Mouse (Mus musculus): ENCODE results near the gene Ap3s2.

The Ap3s2 gene

DNA sequence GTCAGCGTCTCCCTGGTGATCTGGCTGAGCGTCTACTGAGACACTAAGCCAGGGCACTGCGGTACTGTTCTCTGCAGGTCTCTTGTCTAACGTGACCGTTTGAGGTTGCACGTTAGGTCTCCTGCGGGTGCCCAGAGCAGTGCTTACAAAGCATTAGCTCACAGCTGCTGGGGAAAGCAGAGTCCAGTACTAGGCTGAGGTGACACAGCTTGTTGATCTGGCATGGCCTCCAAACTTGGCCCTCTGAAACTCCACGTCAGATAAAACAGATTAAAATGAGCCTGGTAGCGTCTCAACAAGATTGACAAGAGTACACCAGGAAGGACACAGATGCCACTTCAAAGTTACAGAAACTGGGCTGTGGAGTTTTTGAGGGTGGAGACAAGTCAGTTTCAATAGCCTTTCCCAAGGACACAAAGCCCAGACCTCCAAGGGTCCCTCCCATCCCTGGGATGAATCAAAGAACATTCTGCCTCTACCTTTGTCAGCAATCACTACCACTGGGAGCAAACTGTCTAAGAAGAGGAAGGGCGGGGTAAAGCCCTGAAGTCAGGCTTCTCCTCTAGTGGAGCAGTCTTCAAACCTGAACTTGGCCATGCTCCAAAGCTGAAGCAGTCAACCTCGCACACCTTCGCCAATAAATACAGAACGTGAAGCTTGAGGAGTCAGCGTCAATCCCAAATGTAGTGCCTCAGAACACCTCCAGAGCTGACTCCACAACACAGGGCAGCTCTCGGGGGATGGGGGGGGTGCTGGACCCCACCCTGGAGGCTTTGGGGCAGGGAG is 29.8 kb downstream of the Ap3s2 start:
- no peak for DNase-seq (ENCODE audit: low spot score in 2 of 2)

DNA sequence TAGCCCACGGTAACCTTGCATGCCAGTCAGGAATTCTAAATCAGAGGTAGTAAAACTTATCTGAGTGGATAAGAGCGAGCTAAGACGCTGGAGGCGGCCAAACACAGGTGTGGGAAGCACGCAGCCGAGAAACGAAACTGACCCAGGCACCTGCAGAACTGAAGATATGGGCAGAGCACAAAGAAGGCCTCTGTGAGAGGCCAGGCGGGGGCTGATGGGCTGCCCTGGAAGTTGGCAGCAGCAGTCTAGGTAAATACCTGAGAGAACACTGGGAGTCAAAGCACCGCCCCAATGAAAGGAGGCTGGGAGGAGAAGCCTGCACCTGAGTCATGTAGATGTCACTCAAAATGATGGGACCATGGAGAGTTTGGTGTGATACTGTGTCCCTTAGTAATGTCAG is 31.8 kb downstream of the Ap3s2 start:
- DNase-seq (ENCODE audit: low spot score in 2 of 2), result no peak

DNA sequence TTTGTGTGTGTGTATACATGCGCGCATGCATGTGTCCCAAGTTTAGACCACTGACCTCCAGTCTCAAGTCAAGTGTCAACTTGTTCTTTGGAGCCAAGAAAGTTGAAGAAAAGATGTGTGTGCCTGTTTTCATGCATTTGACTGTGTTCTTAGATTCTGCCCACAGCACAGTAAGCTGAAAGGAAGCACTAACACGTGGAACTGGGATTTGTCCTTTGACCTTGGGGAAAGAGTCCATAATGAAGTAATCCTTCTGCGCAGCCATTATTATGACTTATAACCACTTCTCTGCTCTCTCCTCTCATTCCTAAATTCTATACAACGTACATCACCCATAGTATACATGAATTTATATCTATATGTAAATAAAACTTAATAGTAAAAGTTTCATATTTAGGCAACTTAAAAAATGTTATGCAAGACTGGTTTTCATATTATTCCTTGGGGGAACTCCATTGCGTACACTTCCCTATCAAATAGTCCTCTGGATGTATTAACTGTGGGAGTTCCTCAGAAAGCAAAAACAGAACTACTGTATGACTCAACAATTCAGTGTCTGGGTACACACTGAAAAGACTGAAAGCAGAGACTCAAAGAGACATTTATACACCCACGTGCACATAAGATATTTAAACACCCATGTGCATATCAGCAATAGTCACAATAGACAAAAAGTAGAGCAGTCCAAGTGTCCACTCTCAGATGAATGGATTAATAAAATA is 36.7 kb downstream of the Ap3s2 start:
- DNase-seq (ENCODE audit: low spot score in 2 of 2), result no peak

DNA sequence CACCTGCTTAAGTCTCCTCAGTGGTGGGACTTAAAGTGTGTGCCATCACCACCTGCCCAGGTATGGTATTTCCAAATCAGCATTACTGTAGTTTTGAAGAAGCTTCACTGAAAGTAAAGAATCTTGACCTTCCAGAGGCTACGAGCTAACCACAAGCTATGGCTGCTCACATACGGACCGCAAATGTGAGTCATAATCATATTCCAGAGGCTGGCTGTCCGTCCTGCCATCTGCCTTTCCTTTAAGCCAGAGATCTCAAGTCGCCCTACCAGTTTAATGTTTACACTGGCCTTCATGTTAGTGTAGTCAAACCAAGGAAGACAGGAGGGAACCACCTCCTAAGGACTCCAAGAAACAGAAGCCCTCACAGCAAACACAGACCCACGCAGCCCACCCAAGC is 38.5 kb downstream of the Ap3s2 start:
- no peak for DNase-seq (ENCODE audit: low spot score in 2 of 2)

DNA sequence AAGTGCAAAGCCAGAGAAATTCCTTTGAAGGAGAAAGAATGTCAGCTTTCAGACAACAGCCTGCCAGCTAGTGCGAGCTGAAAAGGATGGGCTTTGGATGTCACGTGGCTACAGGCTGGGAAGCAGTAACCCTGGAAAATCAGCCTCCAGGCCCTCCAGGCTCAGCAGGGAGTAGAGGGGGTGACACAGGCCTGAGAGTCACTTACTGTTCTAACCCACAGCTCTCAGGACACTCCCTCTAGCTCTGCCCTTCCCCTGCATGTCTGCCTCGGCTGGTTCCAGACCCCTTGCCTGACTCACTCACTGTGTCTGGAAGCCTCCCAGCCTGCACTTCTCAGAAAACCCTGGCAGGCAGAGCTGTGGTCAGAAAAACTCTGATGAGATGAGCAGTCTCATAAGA is 39.5 kb downstream of the Ap3s2 start:
- DNase-seq (ENCODE audit: low spot score in 2 of 2), result no peak

DNA sequence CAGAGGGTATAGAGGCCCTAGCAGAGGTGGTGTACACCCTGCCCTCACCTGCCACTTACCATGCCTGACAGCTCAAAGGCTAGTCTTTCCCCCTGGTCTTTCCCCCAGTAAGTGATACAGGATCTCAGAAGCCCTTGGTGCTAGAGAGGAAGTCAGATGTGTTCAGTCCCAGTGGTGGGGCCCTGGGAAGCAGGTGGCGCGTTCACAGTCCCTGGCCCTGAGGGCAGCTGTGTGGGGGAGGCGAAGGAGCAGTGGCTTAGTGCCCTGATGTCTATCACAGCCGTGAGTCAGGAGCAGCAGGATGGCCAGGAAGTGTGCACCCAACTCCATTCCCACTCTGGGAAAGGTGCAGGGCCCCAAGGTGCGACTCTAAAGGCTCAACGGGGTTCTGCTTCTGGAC is 40.4 kb downstream of the Ap3s2 start:
- no peak for DNase-seq (ENCODE audit: low spot score in 2 of 2)

DNA sequence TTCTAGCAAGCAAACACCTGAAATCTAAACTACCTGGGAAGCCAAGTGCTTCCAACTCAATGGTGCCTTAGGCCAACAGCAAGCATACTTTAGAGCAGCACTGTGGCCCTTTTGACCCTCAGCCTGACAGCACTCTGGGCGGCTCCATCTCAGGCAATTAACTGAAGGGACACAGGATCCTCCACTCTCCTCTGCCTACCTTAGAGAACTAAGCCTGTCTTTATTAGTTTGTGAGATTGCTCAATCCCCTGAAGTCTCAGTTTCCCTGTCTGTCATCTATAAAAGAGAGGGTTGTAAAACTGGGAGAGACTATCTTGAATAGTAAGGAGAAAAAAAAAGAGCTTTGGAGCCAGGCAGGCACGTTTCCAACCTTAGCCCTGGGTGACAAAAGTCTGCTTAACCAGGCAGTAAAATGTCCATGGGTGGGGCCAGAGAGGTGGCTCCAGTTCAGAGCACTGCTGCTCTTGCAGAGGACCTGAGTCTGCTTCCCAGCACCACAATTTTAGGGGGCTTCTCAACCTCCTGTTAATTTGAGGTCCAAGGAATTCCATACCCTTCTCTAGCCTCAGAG is 41.9 kb downstream of the Ap3s2 start:
- DNase-seq (ENCODE audit: low spot score in 2 of 2), result no peak

DNA sequence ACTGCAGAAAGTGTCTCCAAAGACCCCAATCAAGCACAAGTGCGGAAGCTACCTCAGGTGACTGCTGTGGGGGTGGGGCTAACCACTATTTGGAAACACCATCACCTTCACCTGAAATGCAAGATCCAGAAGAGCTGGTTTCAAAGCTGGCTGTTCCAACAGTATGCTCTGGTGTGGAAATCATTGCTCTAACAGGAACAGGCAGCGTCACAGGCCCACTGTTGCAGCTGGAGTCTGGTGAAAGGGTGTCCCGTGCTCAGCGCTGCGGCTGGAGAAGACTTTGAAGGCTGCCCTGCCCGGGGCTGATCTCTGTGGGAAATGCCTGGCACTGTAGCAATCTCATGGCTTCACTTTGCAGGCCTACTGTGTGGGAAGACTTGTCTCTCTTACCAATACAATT is 47.0 kb downstream of the Ap3s2 start:
- DNase-seq (ENCODE audit: low spot score in 2 of 2), result no peak

DNA sequence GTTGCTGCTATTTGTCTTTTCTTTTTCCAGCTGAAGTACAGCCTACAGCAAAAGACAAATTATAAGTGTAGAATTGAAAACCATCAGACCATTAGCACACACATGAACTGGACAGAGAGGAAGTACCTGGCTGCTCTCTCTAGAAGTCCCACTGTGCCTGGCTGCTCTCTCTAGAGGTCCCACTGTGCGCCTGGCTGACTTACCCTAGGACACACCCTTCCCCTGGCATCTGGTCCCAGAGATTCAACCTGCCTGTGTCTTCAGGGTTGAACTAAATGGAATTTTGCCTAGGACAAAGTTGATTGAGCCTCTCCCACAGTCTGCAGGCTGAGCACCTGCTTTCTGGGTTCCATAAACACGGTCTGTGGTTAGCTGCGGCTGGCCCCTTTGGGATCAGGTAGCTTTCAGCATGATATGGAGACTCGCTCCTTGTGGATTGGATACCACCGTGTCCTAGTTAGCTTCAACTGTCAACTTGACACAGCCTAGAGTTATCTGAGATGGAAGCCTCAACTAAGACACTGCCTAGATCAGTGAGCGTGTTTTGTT is 48.6 kb downstream of the Ap3s2 start:
- no peak for DNase-seq (ENCODE audit: low spot score in 2 of 2)

DNA sequence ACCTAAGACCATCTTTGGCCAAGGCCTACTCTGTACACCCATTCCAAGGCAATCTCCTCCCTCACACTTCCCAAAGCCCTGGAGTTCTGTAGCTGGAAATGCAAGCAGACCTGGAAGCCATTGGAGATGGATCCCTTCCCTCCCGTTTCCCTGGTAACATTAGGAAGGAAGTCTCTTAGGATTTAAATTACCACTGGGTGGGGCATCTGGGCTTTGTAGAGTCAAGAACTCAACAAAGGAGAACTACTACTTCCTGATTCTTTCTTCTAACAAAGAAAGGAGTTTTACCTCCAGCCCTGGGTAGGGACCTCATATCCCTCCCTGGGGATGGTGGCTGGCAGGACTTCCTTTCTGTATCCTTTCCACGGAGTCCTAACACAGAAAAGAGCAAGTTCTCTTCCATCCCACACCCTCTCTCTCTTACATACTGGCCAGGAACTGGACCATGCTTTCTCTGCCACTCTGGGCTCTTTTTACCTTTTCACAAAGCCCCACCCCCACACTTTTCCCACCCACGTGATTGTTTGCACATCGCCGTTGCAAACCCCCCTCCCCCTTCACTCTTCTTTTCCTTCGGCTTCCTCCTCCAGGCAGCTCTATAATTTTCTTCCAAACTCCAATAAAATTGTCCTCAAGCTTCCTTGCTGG is 51.3 kb downstream of the Ap3s2 start:
- no peak for DNase-seq (ENCODE audit: low spot score in 2 of 2)

DNA sequence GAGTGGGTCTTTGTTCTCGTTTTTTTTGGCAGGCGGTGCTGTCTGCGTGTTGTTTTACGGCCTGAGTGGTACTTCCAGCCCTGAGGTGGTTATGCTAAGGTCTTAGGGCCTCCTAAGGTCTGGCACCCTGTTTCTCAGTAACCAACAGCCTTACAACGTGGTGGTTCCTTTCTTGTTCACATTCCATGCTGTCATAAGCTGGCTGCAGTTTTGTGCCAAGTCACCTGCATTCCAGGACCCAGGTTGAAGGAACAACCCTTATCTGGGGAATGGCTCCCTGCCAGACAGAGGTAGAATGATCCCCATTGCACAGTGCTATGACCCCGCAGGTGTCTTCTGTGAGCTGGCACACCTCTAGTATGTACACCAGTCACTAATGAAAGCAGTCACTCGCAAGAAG is 52.0 kb downstream of the Ap3s2 start:
- no peak for DNase-seq (ENCODE audit: low spot score in 2 of 2)

DNA sequence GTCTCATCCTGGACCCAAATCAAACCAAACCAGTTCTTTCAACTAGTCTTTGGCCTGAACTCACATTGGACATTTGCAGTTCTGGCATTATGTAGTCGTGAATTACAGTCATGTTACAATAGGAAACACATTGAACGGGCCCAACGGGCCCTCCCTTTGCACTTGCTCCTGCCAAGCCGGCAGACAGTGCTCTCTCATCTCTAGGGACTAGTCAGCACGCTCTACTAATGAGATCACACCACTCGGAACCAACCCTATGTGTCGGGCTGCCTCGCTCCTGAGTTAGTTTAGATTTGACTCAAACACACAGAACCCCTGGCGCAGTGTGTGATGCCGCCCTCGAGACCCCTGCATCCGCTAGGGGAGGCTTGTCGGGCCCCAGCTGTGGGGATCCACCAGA is 52.6 kb downstream of the Ap3s2 start:
- no peak for DNase-seq (ENCODE audit: low spot score in 2 of 2)

DNA sequence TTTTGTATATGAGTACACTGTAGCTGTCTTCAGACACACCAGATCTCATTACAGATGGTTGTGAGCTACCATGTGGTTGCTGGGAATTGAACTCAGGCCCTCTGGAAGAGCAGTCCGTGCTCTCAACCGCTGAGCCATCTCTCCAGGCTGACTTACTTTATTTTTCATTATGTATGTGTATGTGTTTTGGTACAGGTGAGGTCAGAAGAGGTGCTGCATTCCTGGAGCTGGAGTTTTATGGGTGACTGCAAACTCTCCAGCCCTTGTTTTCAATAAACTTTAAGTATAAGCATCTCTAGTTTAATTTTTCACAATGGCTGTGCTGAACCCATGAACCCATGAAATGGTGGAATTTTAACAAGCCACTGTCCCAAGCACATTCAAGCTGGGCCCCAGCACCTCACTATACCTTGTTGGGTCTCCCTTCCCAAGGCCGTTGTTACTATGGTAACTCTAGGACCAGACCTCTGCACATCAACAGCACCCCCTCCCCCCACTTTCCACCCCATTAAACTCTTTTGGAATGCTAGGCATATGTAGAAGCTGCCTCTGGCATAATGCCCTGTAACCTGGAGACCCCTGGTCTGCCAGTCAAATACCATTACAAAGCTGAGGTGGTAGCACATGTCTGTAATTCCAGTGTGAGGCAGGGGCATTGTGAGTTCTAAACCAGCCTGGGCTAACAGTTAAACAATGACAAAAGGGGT is 54.0 kb downstream of the Ap3s2 start:
- DNase-seq (ENCODE audit: low spot score in 2 of 2), result no peak

DNA sequence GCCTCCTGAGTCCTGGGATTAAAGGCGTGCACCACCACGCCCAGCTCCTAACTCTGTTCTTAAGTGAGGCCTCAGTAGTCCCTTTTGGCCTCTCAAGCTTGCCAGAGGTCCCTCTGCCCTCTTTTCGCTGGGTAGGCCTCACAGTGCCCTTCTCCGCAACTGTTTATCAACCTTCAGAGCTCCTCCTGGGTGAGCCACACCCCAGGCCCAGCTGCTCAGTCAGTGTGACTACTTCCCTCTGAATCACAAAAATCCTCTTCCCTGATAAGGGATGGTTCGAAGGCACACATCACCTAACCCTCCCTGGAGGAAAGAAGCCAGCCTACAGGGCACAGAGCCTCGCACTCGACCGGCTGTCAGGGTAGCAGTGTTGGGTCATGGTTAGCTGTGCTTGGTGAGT is 58.7 kb downstream of the Ap3s2 start:
- DNase-seq (ENCODE audit: low spot score in 2 of 2), result no peak

DNA sequence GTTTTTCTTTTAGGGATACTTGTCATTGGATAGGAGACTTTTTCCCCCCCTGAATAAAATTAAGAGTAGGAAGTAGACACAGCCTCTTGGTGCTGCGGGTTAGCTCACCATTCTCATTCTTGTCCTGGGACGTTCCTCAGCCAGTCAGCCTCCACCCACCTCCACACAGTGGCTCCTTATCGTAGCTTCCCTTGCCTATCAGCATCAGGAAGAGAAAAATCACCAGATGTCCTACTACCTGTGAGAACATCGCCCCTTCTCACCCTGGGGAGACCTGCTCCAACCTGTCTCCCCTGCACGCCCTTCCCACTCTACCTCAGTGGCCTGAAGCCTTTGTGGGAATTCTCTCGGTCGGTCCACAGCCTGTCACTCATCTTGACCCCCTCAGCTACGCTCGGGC is 59.6 kb downstream of the Ap3s2 start, which contains the start of gene Anpep:
Gene Anpep, minus strand, starts transcription at position 249 of the 400 bp plus-strand sequence.
- DNase-seq (ENCODE audit: low spot score in 2 of 2), result no peak

DNA sequence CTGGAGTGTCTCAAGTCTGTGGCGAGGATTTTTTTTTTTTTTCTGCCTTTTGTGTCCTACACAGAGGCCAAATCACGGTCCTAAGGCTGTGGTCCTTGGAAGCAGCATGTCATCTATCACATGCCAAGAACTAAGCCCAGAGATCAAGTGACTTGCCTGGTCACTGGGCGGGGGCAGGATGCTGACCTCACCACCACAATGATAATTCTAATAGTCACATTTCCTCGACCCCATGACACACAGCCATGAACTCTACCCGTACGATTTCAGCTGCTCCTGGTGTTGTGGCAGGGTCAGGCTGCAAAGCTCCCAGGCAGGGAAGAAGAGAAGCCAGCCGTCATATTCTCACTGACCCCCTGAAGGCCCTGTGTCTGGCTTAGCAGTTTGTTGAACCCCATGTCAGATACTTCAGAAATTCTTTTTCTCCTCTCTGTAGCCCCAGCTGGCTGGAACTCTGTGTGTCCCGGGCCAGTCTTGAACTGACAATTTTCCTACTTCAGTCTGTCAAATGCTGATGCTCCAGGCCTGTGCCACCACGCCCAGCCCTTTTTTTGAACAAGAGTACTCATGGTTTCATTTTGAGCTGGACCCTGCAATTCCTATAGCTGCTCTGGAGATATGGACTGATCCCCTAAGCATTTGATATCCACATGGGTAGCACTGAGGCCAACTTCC is 61.4 kb downstream of the Ap3s2 start:
- DNase-seq (ENCODE audit: low spot score in 2 of 2), result no peak

DNA sequence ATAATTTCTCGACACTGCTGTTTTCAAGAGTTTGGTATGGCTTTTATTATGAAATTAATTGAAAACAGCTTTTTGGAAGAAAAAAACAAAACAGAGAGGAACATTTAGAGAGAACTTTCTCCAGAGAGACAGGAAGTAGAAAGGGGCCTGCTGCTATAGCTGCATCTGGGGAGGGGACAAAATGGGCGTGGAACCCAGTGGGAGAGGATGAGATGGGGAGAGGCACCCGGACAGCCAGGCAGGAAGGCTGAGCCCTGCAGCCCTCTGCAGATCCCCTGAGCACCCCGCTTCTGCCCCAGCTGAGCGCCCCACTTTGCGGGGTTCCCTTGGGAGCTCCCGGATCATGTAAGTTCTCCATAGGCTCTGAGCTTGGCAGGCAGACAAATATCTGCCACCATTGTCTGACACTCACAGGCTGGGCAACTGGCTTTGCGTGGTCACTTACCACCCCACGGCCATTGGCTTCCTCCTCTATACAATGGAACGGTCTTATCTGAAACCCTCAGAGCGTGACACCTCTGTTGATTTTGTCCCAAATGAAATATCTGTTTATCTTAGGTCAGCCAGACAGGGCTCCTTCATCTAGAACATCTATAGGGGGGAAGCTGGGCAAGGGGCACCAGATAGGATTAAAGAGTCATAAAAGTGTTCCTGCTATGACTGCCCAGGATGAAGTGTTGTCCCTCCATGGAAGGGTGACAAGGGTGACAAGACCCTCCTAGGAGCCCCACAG is 62.1 kb downstream of the Ap3s2 start:
- DNase-seq (ENCODE audit: low spot score in 2 of 2), result no peak

DNA sequence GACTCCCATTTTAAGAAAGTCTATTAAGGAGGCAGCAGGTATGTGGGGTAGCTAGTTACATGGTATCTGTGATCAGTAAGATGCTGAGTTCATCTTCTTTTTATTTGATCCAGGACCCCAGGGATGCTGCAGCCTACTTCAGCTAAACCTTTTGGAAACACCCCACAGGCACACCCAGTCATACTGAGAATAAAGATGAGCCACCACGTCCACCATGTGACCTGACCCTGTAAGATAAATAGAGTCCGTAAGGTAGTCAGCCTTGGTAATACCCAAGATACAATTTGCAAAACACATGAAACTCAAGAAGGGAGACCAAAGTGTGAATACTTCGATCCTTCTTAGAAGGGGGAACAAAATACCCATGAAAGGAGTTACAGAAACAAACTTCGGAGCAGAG is 64.1 kb downstream of the Ap3s2 start:
- no peak for DNase-seq (ENCODE audit: low spot score in 2 of 2)

DNA sequence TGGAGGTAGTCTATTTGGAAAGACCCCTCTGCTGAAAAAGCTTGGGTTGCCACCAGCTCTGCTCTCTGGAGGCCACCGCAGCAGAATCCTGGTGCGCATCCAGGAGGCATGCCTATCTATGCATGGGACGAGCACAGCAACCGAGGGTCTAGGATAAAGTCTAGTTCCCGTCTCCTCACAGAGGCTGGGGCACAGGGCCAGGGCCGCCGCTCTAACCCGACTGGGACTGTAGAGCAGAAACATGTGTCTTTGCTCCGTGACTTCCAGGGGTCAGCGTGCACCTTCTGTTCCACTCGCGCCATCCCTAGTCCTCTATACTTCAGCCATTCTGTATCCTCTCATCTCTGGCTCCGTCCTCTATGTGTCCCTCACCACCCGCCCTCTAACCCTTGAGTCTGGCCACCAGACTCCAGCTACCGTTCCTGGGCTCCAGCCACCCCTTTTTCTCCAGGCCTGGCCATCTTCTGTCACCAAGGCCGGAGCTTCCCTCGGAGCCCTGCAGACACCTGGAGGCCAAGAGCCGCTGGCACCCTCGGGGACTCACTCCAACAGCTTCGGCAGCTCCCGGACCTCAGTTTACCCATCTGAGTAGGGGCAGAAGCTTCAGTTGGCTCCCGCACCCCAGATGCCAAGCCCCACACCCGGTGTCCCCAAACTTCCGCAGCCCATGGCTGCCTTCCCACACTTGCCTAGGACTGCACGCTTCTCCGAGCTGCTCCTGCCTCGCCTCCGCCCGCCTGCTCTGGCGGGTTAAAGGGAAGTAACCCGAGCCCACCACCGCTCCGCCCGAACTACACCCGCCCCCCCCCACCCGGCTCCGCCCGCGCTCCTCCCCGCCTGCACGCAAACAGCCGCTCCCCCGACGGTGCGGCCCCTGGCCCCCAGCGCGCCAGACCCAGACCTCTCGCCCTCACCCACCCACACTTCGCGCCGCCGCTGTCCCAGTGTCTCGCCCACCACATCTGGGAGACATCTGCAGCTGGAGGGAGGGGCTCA is 72.7 kb downstream of the Ap3s2 start:
- DNase-seq (ENCODE audit: low spot score in 2 of 2), result no peak

All from spleen, postnatal 4 days (tissue).